In the genomic region with DNA sequence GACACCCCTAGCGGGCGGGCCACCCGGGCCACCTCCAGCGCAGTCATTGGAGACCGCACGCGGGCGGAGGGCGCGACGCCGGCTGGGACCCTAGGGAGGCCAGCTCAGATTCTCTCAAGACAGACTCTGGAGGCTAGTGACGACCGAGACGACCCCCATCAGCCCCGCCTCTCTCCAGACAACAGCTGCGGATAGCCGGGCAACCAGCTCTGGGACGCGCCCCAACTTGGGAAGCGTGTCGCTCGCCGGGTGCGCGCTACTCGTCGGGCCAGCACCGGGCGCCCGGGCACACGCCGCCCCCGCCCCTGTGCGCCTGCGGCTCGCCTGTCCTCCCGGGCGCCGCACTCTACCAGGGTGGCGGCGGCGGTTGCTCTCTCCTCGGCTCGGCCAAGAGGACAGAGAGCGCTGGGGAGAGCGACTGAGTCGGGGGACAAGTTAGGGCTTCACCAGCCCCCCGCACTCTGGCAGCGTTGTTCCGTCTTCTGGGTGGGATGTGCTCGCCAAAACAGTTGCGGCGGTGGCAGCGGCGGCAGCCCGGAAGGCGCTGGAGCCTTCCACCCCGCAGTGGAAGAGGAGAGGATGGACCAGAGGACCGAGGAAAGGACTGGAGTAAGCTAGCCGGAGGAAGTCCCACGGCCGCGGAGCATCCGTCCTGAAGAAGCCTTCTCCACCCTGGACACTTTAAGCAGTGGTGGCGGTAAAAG, we compare ENCODE assay signal across 7 mouse cellular contexts. TPM values are rescaled to one million over a fixed set of nuclear protein-coding genes. Genes with fewer than 3 reads are reported as not detected.
DNase-seq lines count a peak whose midpoint lies in the region; ATAC-seq and TF ChIP-seq lines count a peak whose summit lies in the region.

No protein-coding gene starts in this region.

- under 1% methylated on average over 66 of the region's 66 CpGs for WGBS in embryonic facial prominence, embryonic 12.5 days
- under 1% methylated on average over 65 of the region's 66 CpGs for WGBS in heart, embryonic 10.5 days
- under 1% methylated on average over 65 of the region's 66 CpGs for WGBS in midbrain, embryonic 14.5 days

- H3K9ac ChIP-seq in ES-Bruce4 (ENCODE audit: low read depth, poor library complexity, severe bottlenecking) = no peak overlapping the region
- H3K9ac ChIP-seq in embryonic facial prominence, embryonic 12.5 days = peak overlapping the region; percentile 46
- H3K9ac ChIP-seq in midbrain, embryonic 14.5 days (replicated peaks; ENCODE audit: low read length) = peak overlapping the region; percentile 59

- no peak for TF ChIP-seq POLR2A in ES-Bruce4 (IDR thresholded peaks at IDR 0.05; ENCODE audit: insufficient read depth, low read length)

- H3K36me3 ChIP-seq in ES-Bruce4 (ENCODE audit: control insufficient read depth, insufficient read depth, low read length, poor library complexity, severe bottlenecking) = no peaks in the 10 kb centered on the region
- no peaks in the 10 kb centered on the region for H3K36me3 ChIP-seq in G1E (replicated peaks)
- H3K36me3 ChIP-seq in embryonic facial prominence, embryonic 12.5 days = no peaks in the 10 kb centered on the region
- no peaks in the 10 kb centered on the region for H3K36me3 ChIP-seq in heart, embryonic 10.5 days
- no peaks in the 10 kb centered on the region for H3K36me3 ChIP-seq in midbrain, embryonic 14.5 days (ENCODE audit: control insufficient read depth, insufficient read depth, low read length)

- DNase-seq in G1E (ENCODE audit: low spot score) = no peak
- no peak for DNase-seq in heart, embryonic 10.5 days (ENCODE audit: low spot score)
- DNase-seq in layer of hippocampus, postnatal 25 days (ENCODE audit: extremely low spot score in 1 of 2, low spot score in 1 of 2) = peak; percentile 19 to 36
- peak; percentile 79 for DNase-seq in midbrain, embryonic 14.5 days
- DNase-seq in thymus, postnatal 14 days = no peak

- H3K9me3 ChIP-seq in ES-Bruce4 (replicated peaks; ENCODE audit: control insufficient read depth, insufficient read depth, low read length, poor library complexity, severe bottlenecking) = no peaks in the 10 kb centered on the region
- H3K9me3 ChIP-seq in G1E (replicated peaks) = peaks cover 43% of the 10 kb centered on the region
- no peaks in the 10 kb centered on the region for H3K9me3 ChIP-seq in embryonic facial prominence, embryonic 12.5 days
- H3K9me3 ChIP-seq in heart, embryonic 10.5 days = no peaks in the 10 kb centered on the region
- no peaks in the 10 kb centered on the region for H3K9me3 ChIP-seq in midbrain, embryonic 14.5 days (ENCODE audit: control insufficient read depth, low read length)

- no peaks in the 10 kb centered on the region for H3K4me1 ChIP-seq in ES-Bruce4 (ENCODE audit: control insufficient read depth, insufficient read depth, low read length)
- no peaks in the 10 kb centered on the region for H3K4me1 ChIP-seq in G1E (ENCODE audit: insufficient read depth, low read depth, low read length)
- 0 out of 2 replicates have a peak, but pooled peaks cover 4% of the 10 kb centered on the region for H3K4me1 ChIP-seq in embryonic facial prominence, embryonic 12.5 days
- peaks cover 21% of the 10 kb centered on the region for H3K4me1 ChIP-seq in heart, embryonic 10.5 days
- no peaks in the 10 kb centered on the region for H3K4me1 ChIP-seq in midbrain, embryonic 14.5 days (ENCODE audit: control insufficient read depth, insufficient read depth, low read length)

- TF ChIP-seq EP300 in ES-Bruce4 (IDR thresholded peaks at IDR 0.05; ENCODE audit: insufficient read depth, low read depth, low read length) = no peak

- peak overlapping the region; percentile 91 for H3K4me2 ChIP-seq in embryonic facial prominence, embryonic 12.5 days (replicated peaks)
- peak overlapping the region; percentile 87 for H3K4me2 ChIP-seq in midbrain, embryonic 14.5 days (ENCODE audit: low read length)

- ATAC-seq in G1E (ENCODE audit: extremely low read depth, insufficient number of reproducible peaks, low FRiP score, poor library complexity, severe bottlenecking) = no peak
- ATAC-seq in embryonic facial prominence, embryonic 12.5 days (ENCODE audit: insufficient number of reproducible peaks, insufficient read depth, low FRiP score, low TSS enrichment) = peak; percentile 83
- peak; percentile 79 for ATAC-seq in midbrain, embryonic 14.5 days (ENCODE audit: low FRiP score, low TSS enrichment)

- peak overlapping the region; percentile 56 for H3K4me3 ChIP-seq in ES-Bruce4 (ENCODE audit: low read depth, low read length)
- H3K4me3 ChIP-seq in G1E (ENCODE audit: low read depth, low read length) = peak overlapping the region; percentile 22; the same call in 1 of the 2 replicates
- H3K4me3 ChIP-seq in embryonic facial prominence, embryonic 12.5 days = peak overlapping the region; percentile 64
- H3K4me3 ChIP-seq in heart, embryonic 10.5 days = peak overlapping the region; percentile 72
- peak overlapping the region; percentile 67 for H3K4me3 ChIP-seq in midbrain, embryonic 14.5 days (replicated peaks; ENCODE audit: low read depth, low read length)

- TF ChIP-seq CTCF in ES-Bruce4 (IDR thresholded peaks at IDR 0.05; ENCODE audit: low read depth, low read length) (no peak), G1E (IDR thresholded peaks at IDR 0.05; ENCODE audit: low read depth, low read length) (no peak)

- H3K27ac ChIP-seq in ES-Bruce4 (ENCODE audit: insufficient read depth, low read length) = no peak overlapping the region
- no peak overlapping the region for H3K27ac ChIP-seq in embryonic facial prominence, embryonic 12.5 days
- no peak overlapping the region for H3K27ac ChIP-seq in heart, embryonic 10.5 days
- H3K27ac ChIP-seq in midbrain, embryonic 14.5 days (replicated peaks; ENCODE audit: low read depth, low read length) = peak overlapping the region; percentile 63

- H3K27me3 ChIP-seq in ES-Bruce4 (ENCODE audit: control insufficient read depth, insufficient read depth, low read length, poor library complexity, severe bottlenecking) (peaks cover 21% of the 10 kb centered on the region), G1E (ENCODE audit: insufficient read depth, low read length) (no peaks in the 10 kb centered on the region)
- H3K27me3 ChIP-seq in embryonic facial prominence, embryonic 12.5 days = peaks cover 37% of the 10 kb centered on the region
- H3K27me3 ChIP-seq in heart, embryonic 10.5 days (ENCODE audit: insufficient read depth, poor library complexity, severe bottlenecking) = peaks cover 63% of the 10 kb centered on the region
- H3K27me3 ChIP-seq in midbrain, embryonic 14.5 days (ENCODE audit: control insufficient read depth, insufficient read depth, low read length) = peaks cover 7% of the 10 kb centered on the region; the same call in 1 of the 2 replicates

RNA-seq across cellular contexts. Expression of a gene that starts 0.5 kb away (rescaled TPM):
- polyA plus RNA-seq in ES-Bruce4 (2011; ENCODE audit: insufficient read depth, insufficient read length, low read depth, missing spikeins) = not detected in 2 replicates
- total RNA-seq in G1E (2014; fragmentation: Nextera tagmentation) = not detected in 2 replicates
- total RNA-seq in G1E (2017) = 0.05 and 0.06 TPM in 2 replicates
- not detected in 2 replicates for polyA plus RNA-seq in G1E (2012)
- 2.6 and 3.1 TPM in 2 replicates for polyA plus RNA-seq in embryonic facial prominence, embryonic 12.5 days (2016; fragmentation: Nextera tagmentation; extraction: Ambion mirVana)
- polyA plus RNA-seq in heart, embryonic 10.5 days (2016; fragmentation: Nextera tagmentation; extraction: Ambion mirVana) = 0.06 TPM in 1 of 2 replicates, not detected in the other
- total RNA-seq in layer of hippocampus, postnatal 25 days (2021) = 10 to 100 TPM; 29.2 to 34.9 TPM
- 5.4 and 6.8 TPM in 2 replicates for polyA plus RNA-seq in midbrain, embryonic 14.5 days (2014; fragmentation: Nextera tagmentation; extraction: Ambion mirVana)

Comparison
In these comparisons a context has a peak if more than half of its experiments do, and no peak if none do; other contexts are left out.
1. H3K4me3 ChIP-seq: peak in every context shown above with its lines; median percentile 72 in heart, embryonic 10.5 days; 67 in midbrain, embryonic 14.5 days; 64 in embryonic facial prominence, embryonic 12.5 days; 56 in ES-Bruce4; 22 in G1E.
2. DNase-seq: peak in layer of hippocampus, postnatal 25 days (2 of 2) and midbrain, embryonic 14.5 days (single experiment); none in G1E (single experiment), heart, embryonic 10.5 days (single experiment) and thymus, postnatal 14 days (single experiment).